Mouse (Mus musculus): Measurements from ENCODE around the gene Hoxa7. TPM values are rescaled to one million over a fixed set of nuclear protein-coding genes. Genes with fewer than 3 reads are reported as not detected.
A peak's percentile ranks its signal among the peaks of the same experiment; 100 is the strongest.

Hoxa7 gene
- polyA plus RNA-seq, 2 experiments = 10.1 to 15.8 TPM

GRCm38 (mm10) chr6:52175864-52176263 lies 45.8 kb downstream of the Hoxa7 start:
- Histone ChIP-seq H3K9ac (ENCODE audit: low read depth, low read length, severe bottlenecking) (peak overlapping the region; percentile 49), H3K4me1 (ENCODE audit: control insufficient read depth, insufficient read depth, low read length) (peaks cover 40% of the 10 kb centered on the region), H3K36me3 (ENCODE audit: control insufficient read depth, insufficient read depth, low read length) (peaks cover 10% of the 10 kb centered on the region), H3K27me3 (ENCODE audit: control insufficient read depth, insufficient read depth, low read length) (peaks cover 65% of the 10 kb centered on the region), H3K9me3 (ENCODE audit: control insufficient read depth, low read length) (no peaks in the 10 kb centered on the region), H3K4me3 (replicated peaks; ENCODE audit: low read length) (peak overlapping the region; percentile 40), H3K4me2 (replicated peaks; ENCODE audit: low read depth, low read length, severe bottlenecking) (peak overlapping the region; percentile 68), H3K27ac (replicated peaks; ENCODE audit: low read depth, low read length) (peak overlapping the region; percentile 43)
- ATAC-seq (ENCODE audit: low FRiP score, low read depth) (no peak), DNase-seq (ENCODE audit: low spot score) (no peak)
- 3% methylated on average over 22 of the region's 35 CpGs for WGBS
- no peak for TF ChIP-seq POLR2A (IDR thresholded peaks at IDR 0.05; ENCODE audit: borderline replicate concordance, extremely low read depth, insufficient read depth, insufficient read length)

- H3K4me3 ChIP-seq (replicated peaks; ENCODE audit: low read length) = peak overlapping the region; percentile 40
- no peaks in the 10 kb centered on the region for H3K9me3 ChIP-seq (ENCODE audit: control insufficient read depth, low read length)
- peak overlapping the region; percentile 49 for H3K9ac ChIP-seq (ENCODE audit: low read depth, low read length, severe bottlenecking)
- H3K4me1 ChIP-seq (ENCODE audit: control insufficient read depth, insufficient read depth, low read length) = peaks cover 38% of the 10 kb centered on the region
- peak overlapping the region; percentile 68 for H3K4me2 ChIP-seq (replicated peaks; ENCODE audit: low read depth, low read length, severe bottlenecking)
- no peak for DNase-seq (ENCODE audit: low spot score)
- peaks cover 65% of the 10 kb centered on the region for H3K27me3 ChIP-seq (ENCODE audit: control insufficient read depth, insufficient read depth, low read length)
- peak overlapping the region; percentile 43 for H3K27ac ChIP-seq (replicated peaks; ENCODE audit: low read depth, low read length)
- H3K36me3 ChIP-seq (ENCODE audit: control insufficient read depth, insufficient read depth, low read length) = peaks cover 10% of the 10 kb centered on the region
- TF ChIP-seq POLR2A (IDR thresholded peaks at IDR 0.05; ENCODE audit: borderline replicate concordance, extremely low read depth, insufficient read depth, insufficient read length) = no peak
- no peak for ATAC-seq (ENCODE audit: low FRiP score, low read depth)
- 12% methylated on average over 33 of the region's 41 CpGs for WGBS
Measured at GRCm38 (mm10) chr6:52174968-52175751, 46.5 kb downstream of the Hoxa7 start.

- ATAC-seq (ENCODE audit: low FRiP score, low read depth) (no peak), DNase-seq (ENCODE audit: low spot score) (no peak)
- no peak overlapping the region for H3K27ac ChIP-seq (replicated peaks; ENCODE audit: low read depth, low read length)
- peaks cover 37% of the 10 kb centered on the region for H3K4me1 ChIP-seq (ENCODE audit: control insufficient read depth, insufficient read depth, low read length)
- H3K36me3 ChIP-seq (ENCODE audit: control insufficient read depth, insufficient read depth, low read length) = peaks cover 17% of the 10 kb centered on the region
- no peak overlapping the region for H3K4me2 ChIP-seq (replicated peaks; ENCODE audit: low read depth, low read length, severe bottlenecking)
- no peak for TF ChIP-seq POLR2A (IDR thresholded peaks at IDR 0.05; ENCODE audit: borderline replicate concordance, extremely low read depth, insufficient read depth, insufficient read length)
- WGBS = 24% methylated on average over 4 of the region's 4 CpGs
- no peak overlapping the region for H3K9ac ChIP-seq (ENCODE audit: low read depth, low read length, severe bottlenecking)
- no peaks in the 10 kb centered on the region for H3K9me3 ChIP-seq (ENCODE audit: control insufficient read depth, low read length)
- peaks cover 70% of the 10 kb centered on the region for H3K27me3 ChIP-seq (ENCODE audit: control insufficient read depth, insufficient read depth, low read length)
- no peak overlapping the region for H3K4me3 ChIP-seq (replicated peaks; ENCODE audit: low read length)
Measured at GRCm38 (mm10) chr6:52173648-52174047, 48.0 kb downstream of the Hoxa7 start.

GRCm38 (mm10) chr6:52172501-52172900 lies 49.2 kb downstream of the Hoxa7 start:
- no peak overlapping the region for H3K27ac ChIP-seq (replicated peaks; ENCODE audit: low read depth, low read length)
- ATAC-seq (ENCODE audit: low FRiP score, low read depth) (peak; percentile 79), DNase-seq (ENCODE audit: low spot score) (peak; percentile 88)
- peaks cover 70% of the 10 kb centered on the region for H3K27me3 ChIP-seq (ENCODE audit: control insufficient read depth, insufficient read depth, low read length)
- H3K9ac ChIP-seq (ENCODE audit: low read depth, low read length, severe bottlenecking) = no peak overlapping the region; the same call in 1 of the 2 replicates
- no peaks in the 10 kb centered on the region for H3K9me3 ChIP-seq (ENCODE audit: control insufficient read depth, low read length)
- H3K4me1 ChIP-seq (ENCODE audit: control insufficient read depth, insufficient read depth, low read length) = peaks cover 37% of the 10 kb centered on the region
- peak overlapping the region; percentile 37 for H3K4me3 ChIP-seq (replicated peaks; ENCODE audit: low read length)
- H3K36me3 ChIP-seq (ENCODE audit: control insufficient read depth, insufficient read depth, low read length) = peaks cover 20% of the 10 kb centered on the region
- H3K4me2 ChIP-seq (replicated peaks; ENCODE audit: low read depth, low read length, severe bottlenecking) = peak overlapping the region; percentile 56
- no peak for TF ChIP-seq POLR2A (IDR thresholded peaks at IDR 0.05; ENCODE audit: borderline replicate concordance, extremely low read depth, insufficient read depth, insufficient read length)
- 4% methylated on average over 32 of the region's 35 CpGs for WGBS

GRCm38 (mm10) chr6:52171938-52172337 lies 49.7 kb downstream of the Hoxa7 start:
- TF ChIP-seq POLR2A (IDR thresholded peaks at IDR 0.05; ENCODE audit: borderline replicate concordance, extremely low read depth, insufficient read depth, insufficient read length) = no peak
- DNase-seq (ENCODE audit: low spot score) = no peak
- peaks cover 71% of the 10 kb centered on the region for H3K27me3 ChIP-seq (ENCODE audit: control insufficient read depth, insufficient read depth, low read length)
- H3K4me3 ChIP-seq (replicated peaks; ENCODE audit: low read length) = peak overlapping the region; percentile 37
- 23% methylated on average over 6 of the region's 7 CpGs for WGBS
- peaks cover 20% of the 10 kb centered on the region for H3K36me3 ChIP-seq (ENCODE audit: control insufficient read depth, insufficient read depth, low read length)
- no peak overlapping the region for H3K27ac ChIP-seq (replicated peaks; ENCODE audit: low read depth, low read length)
- no peak for ATAC-seq (ENCODE audit: low FRiP score, low read depth)
- H3K4me2 ChIP-seq (replicated peaks; ENCODE audit: low read depth, low read length, severe bottlenecking) = peak overlapping the region; percentile 56
- peaks cover 31% of the 10 kb centered on the region for H3K4me1 ChIP-seq (ENCODE audit: control insufficient read depth, insufficient read depth, low read length)
- no peak overlapping the region; the same call in 1 of the 2 replicates for H3K9ac ChIP-seq (ENCODE audit: low read depth, low read length, severe bottlenecking)
- H3K9me3 ChIP-seq (ENCODE audit: control insufficient read depth, low read length) = no peaks in the 10 kb centered on the region
